Mouse (Mus musculus): ENCODE data around the gene March10. TPM values are rescaled to one million over a fixed set of nuclear protein-coding genes. Genes with fewer than 3 reads are reported as not detected.

March10 gene
- polyA plus RNA-seq, 1 experiment from 2014 or later: not detected

- ATAC-seq (ENCODE audit: insufficient number of reproducible peaks, insufficient read depth, low FRiP score, low read depth): peak; percentile 25; the same call in 1 of the 2 replicates
- Histone ChIP-seq H3K9me3 (ENCODE audit: control insufficient read depth, low read depth, low read length) (no peaks in the 10 kb centered on the region), H3K9ac (replicated peaks; ENCODE audit: low read depth, low read length) (no peak overlapping the region), H3K4me1 (ENCODE audit: control insufficient read depth, insufficient read depth, low read length) (0 out of 2 replicates have a peak, but pooled peaks cover 3% of the 10 kb centered on the region), H3K4me2 (replicated peaks; ENCODE audit: low read depth, low read length) (no peak overlapping the region), H3K27ac (ENCODE audit: low read length) (no peak overlapping the region), H3K27me3 (ENCODE audit: control insufficient read depth, insufficient read depth, low read length) (no peaks in the 10 kb centered on the region), H3K36me3 (ENCODE audit: control insufficient read depth, insufficient read depth, low read length) (peaks cover 3% of the 10 kb centered on the region; the same call in 1 of the 2 replicates), H3K4me3 (ENCODE audit: low read depth, low read length) (no peak overlapping the region)
- 45% methylated on average over 8 of the region's 8 CpGs for WGBS
Observed at GRCm38 (mm10) chr11:105333867-105334670, 122.5 kb downstream of the March10 start.

- H3K4me1 ChIP-seq (ENCODE audit: control insufficient read depth, insufficient read depth, low read length): 0 out of 2 replicates have a peak, but pooled peaks cover 3% of the 10 kb centered on the region
- no peaks in the 10 kb centered on the region for H3K27me3 ChIP-seq (ENCODE audit: control insufficient read depth, insufficient read depth, low read length)
- ATAC-seq (ENCODE audit: insufficient number of reproducible peaks, insufficient read depth, low FRiP score, low read depth): no peak
- no peak overlapping the region for H3K4me2 ChIP-seq (replicated peaks; ENCODE audit: low read depth, low read length)
- no peak overlapping the region for H3K9ac ChIP-seq (replicated peaks; ENCODE audit: low read depth, low read length)
- 71% methylated on average over 8 of the region's 8 CpGs for WGBS
- no peak overlapping the region for H3K27ac ChIP-seq (ENCODE audit: low read length)
- peaks cover 7% of the 10 kb centered on the region; the same call in 1 of the 2 replicates for H3K36me3 ChIP-seq (ENCODE audit: control insufficient read depth, insufficient read depth, low read length)
- no peaks in the 10 kb centered on the region for H3K9me3 ChIP-seq (ENCODE audit: control insufficient read depth, low read depth, low read length)
- H3K4me3 ChIP-seq (ENCODE audit: low read depth, low read length): no peak overlapping the region
Observed at GRCm38 (mm10) chr11:105332468-105332867, 124.1 kb downstream of the March10 start.

DNA sequence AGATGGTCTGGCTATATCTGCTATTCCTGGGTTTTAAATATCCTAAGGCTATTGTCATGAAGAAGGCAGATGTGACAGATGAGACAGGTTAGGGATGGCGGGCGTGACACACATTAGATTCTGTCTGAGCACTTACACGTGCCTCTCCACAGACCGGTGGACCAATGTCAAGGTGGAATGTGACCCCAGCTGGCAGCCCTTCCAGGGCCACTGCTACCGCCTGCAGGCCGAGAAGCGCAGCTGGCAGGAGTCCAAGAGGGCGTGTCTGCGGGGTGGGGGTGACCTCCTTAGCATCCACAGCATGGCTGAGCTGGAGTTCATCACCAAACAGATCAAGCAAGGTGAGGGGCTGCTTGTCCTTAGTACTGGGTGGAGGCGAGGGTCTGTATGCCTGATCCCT is 124.8 kb downstream of the March10 start:
- 28% methylated on average over 10 of the region's 10 CpGs for WGBS
- peaks cover 7% of the 10 kb centered on the region; the same call in 1 of the 2 replicates for H3K36me3 ChIP-seq (ENCODE audit: control insufficient read depth, insufficient read depth, low read length)
- no peak overlapping the region for H3K4me2 ChIP-seq (replicated peaks; ENCODE audit: low read depth, low read length)
- H3K4me1 ChIP-seq (ENCODE audit: control insufficient read depth, insufficient read depth, low read length): 0 out of 2 replicates have a peak, but pooled peaks cover 3% of the 10 kb centered on the region
- no peak overlapping the region for H3K4me3 ChIP-seq (ENCODE audit: low read depth, low read length)
- ATAC-seq (ENCODE audit: insufficient number of reproducible peaks, insufficient read depth, low FRiP score, low read depth): 0 out of 2 replicates have a peak, but pooled peaks have one; percentile 17
- no peaks in the 10 kb centered on the region for H3K9me3 ChIP-seq (ENCODE audit: control insufficient read depth, low read depth, low read length)
- H3K9ac ChIP-seq (replicated peaks; ENCODE audit: low read depth, low read length): no peak overlapping the region
- no peaks in the 10 kb centered on the region for H3K27me3 ChIP-seq (ENCODE audit: control insufficient read depth, insufficient read depth, low read length)
- H3K27ac ChIP-seq (ENCODE audit: low read length): no peak overlapping the region

GRCm38 (mm10) chr11:105331129-105331528 is 125.4 kb downstream of the March10 start:
- H3K27ac ChIP-seq (ENCODE audit: low read length): no peak overlapping the region
- no peak overlapping the region for H3K9ac ChIP-seq (replicated peaks; ENCODE audit: low read depth, low read length)
- H3K4me1 ChIP-seq (ENCODE audit: control insufficient read depth, insufficient read depth, low read length): 0 out of 2 replicates have a peak, but pooled peaks cover 3% of the 10 kb centered on the region
- H3K4me2 ChIP-seq (replicated peaks; ENCODE audit: low read depth, low read length): no peak overlapping the region
- no peak overlapping the region for H3K4me3 ChIP-seq (ENCODE audit: low read depth, low read length)
- WGBS: 91% methylated on average over 3 of the region's 3 CpGs
- no peaks in the 10 kb centered on the region for H3K27me3 ChIP-seq (ENCODE audit: control insufficient read depth, insufficient read depth, low read length)
- H3K9me3 ChIP-seq (ENCODE audit: control insufficient read depth, low read depth, low read length): no peaks in the 10 kb centered on the region
- ATAC-seq (ENCODE audit: insufficient number of reproducible peaks, insufficient read depth, low FRiP score, low read depth): no peak
- peaks cover 7% of the 10 kb centered on the region; the same call in 1 of the 2 replicates for H3K36me3 ChIP-seq (ENCODE audit: control insufficient read depth, insufficient read depth, low read length)

GRCm38 (mm10) chr11:105329962-105330361 is 126.6 kb downstream of the March10 start:
- Histone ChIP-seq H3K4me1 (ENCODE audit: control insufficient read depth, insufficient read depth, low read length) (0 out of 2 replicates have a peak, but pooled peaks cover 3% of the 10 kb centered on the region), H3K27me3 (ENCODE audit: control insufficient read depth, insufficient read depth, low read length) (no peaks in the 10 kb centered on the region), H3K4me3 (ENCODE audit: low read depth, low read length) (no peak overlapping the region), H3K27ac (ENCODE audit: low read length) (no peak overlapping the region), H3K4me2 (replicated peaks; ENCODE audit: low read depth, low read length) (no peak overlapping the region), H3K9me3 (ENCODE audit: control insufficient read depth, low read depth, low read length) (no peaks in the 10 kb centered on the region), H3K9ac (replicated peaks; ENCODE audit: low read depth, low read length) (no peak overlapping the region), H3K36me3 (ENCODE audit: control insufficient read depth, insufficient read depth, low read length) (peaks cover 11% of the 10 kb centered on the region)
- 59% methylated on average over 9 of the region's 9 CpGs for WGBS
- no peak for ATAC-seq (ENCODE audit: insufficient number of reproducible peaks, insufficient read depth, low FRiP score, low read depth)

DNA sequence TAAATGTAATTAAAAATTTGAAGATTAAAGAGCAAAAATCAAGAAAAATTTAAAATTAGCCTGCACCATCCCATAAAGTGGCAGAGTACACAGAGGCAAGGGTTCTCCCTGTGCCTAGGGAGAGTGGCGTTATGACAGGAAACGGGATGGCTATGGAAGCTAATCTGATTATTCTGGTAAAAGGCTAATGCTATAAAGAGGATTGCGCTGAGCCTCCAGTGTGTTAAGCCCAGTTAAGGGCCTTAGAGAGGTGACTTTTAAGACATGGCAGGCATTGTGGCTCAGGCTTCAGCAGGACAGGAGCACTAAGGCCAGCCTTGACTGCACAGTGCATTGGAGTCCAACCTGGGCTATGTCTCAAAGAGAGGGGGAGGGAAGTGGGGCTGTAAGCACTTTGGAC is 129.4 kb downstream of the March10 start:
- WGBS: 92% methylated on average over 3 of the region's 3 CpGs
- Histone ChIP-seq H3K4me3 (ENCODE audit: low read depth, low read length) (no peak overlapping the region), H3K27me3 (ENCODE audit: control insufficient read depth, insufficient read depth, low read length) (no peaks in the 10 kb centered on the region), H3K27ac (ENCODE audit: low read length) (no peak overlapping the region), H3K9ac (replicated peaks; ENCODE audit: low read depth, low read length) (no peak overlapping the region), H3K9me3 (ENCODE audit: control insufficient read depth, low read depth, low read length) (no peaks in the 10 kb centered on the region), H3K4me2 (replicated peaks; ENCODE audit: low read depth, low read length) (no peak overlapping the region), H3K4me1 (ENCODE audit: control insufficient read depth, insufficient read depth, low read length) (no peaks in the 10 kb centered on the region), H3K36me3 (ENCODE audit: control insufficient read depth, insufficient read depth, low read length) (peaks cover 11% of the 10 kb centered on the region)
- no peak for ATAC-seq (ENCODE audit: insufficient number of reproducible peaks, insufficient read depth, low FRiP score, low read depth)

- H3K27me3 ChIP-seq (ENCODE audit: control insufficient read depth, insufficient read depth, low read length): no peaks in the 10 kb centered on the region
- no peak overlapping the region for H3K9ac ChIP-seq (replicated peaks; ENCODE audit: low read depth, low read length)
- no peak for ATAC-seq (ENCODE audit: insufficient number of reproducible peaks, insufficient read depth, low FRiP score, low read depth)
- H3K9me3 ChIP-seq (ENCODE audit: control insufficient read depth, low read depth, low read length): no peaks in the 10 kb centered on the region
- 83% methylated on average over 5 of the region's 5 CpGs for WGBS
- H3K4me3 ChIP-seq (ENCODE audit: low read depth, low read length): no peak overlapping the region
- H3K36me3 ChIP-seq (ENCODE audit: control insufficient read depth, insufficient read depth, low read length): peaks cover 8% of the 10 kb centered on the region; the same call in 1 of the 2 replicates
- H3K27ac ChIP-seq (ENCODE audit: low read length): no peak overlapping the region
- H3K4me2 ChIP-seq (replicated peaks; ENCODE audit: low read depth, low read length): no peak overlapping the region
- no peaks in the 10 kb centered on the region for H3K4me1 ChIP-seq (ENCODE audit: control insufficient read depth, insufficient read depth, low read length)
Observed at GRCm38 (mm10) chr11:105323530-105323929, 133.0 kb downstream of the March10 start.

GRCm38 (mm10) chr11:105321090-105321489 is 135.4 kb downstream of the March10 start:
- H3K27me3 ChIP-seq (ENCODE audit: control insufficient read depth, insufficient read depth, low read length): no peaks in the 10 kb centered on the region
- H3K4me1 ChIP-seq (ENCODE audit: control insufficient read depth, insufficient read depth, low read length): no peaks in the 10 kb centered on the region
- no peaks in the 10 kb centered on the region for H3K9me3 ChIP-seq (ENCODE audit: control insufficient read depth, low read depth, low read length)
- no peak overlapping the region for H3K27ac ChIP-seq (ENCODE audit: low read length)
- H3K4me3 ChIP-seq (ENCODE audit: low read depth, low read length): no peak overlapping the region
- no peak overlapping the region for H3K9ac ChIP-seq (replicated peaks; ENCODE audit: low read depth, low read length)
- 75% methylated on average over 2 of the region's 2 CpGs for WGBS
- ATAC-seq (ENCODE audit: insufficient number of reproducible peaks, insufficient read depth, low FRiP score, low read depth): no peak
- no peak overlapping the region for H3K4me2 ChIP-seq (replicated peaks; ENCODE audit: low read depth, low read length)
- H3K36me3 ChIP-seq (ENCODE audit: control insufficient read depth, insufficient read depth, low read length): peaks cover 4% of the 10 kb centered on the region; the same call in 1 of the 2 replicates

Measured in stomach, embryonic 14.5 days (tissue).